8 mouse cellular contexts compared by ENCODE assay signal in the genomic region with DNA sequence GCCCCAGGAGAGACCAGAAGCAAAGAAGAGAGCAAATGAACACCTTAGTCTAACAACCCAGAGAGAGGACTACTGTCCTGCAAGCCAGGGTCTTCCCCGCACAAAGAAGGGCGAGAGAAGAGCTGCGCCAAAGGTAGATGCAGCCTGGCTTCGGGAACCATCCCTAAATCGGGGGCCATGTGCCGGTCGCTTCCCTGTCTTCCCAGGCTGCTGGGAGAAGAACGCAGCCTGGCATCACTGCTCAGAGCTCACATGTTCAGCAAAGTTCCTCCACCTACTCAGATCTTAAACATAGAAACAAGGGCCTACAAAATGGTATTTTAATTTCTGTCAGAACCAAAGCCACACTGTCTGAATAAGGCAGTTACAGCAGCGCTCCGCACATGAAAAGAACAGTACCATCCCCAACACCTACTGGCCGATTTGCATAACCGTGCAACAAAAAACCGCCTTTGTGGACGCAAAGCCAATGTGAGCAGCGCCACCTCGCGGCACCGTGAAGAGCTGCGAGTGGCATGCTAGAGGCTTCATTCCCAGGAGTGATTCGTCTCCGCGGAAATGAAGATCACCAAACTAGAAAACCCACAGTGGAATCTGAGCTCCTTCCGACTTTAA.
DNase-seq lines count a peak whose midpoint lies in the region; ATAC-seq and TF ChIP-seq lines count a peak whose summit lies in the region.

No protein-coding gene starts in this region.

- no peaks in the 10 kb centered on the region for H3K36me3 ChIP-seq in embryonic facial prominence, embryonic 15.5 days
- no peaks in the 10 kb centered on the region for H3K36me3 ChIP-seq in heart, embryonic 11.5 days (ENCODE audit: control insufficient read depth, insufficient read depth, low read length)
- H3K36me3 ChIP-seq in kidney, embryonic 15.5 days, result peaks cover 11% of the 10 kb centered on the region; the same call in 1 of the 2 replicates
- H3K36me3 ChIP-seq in splenic B cell, adult 2 months (ENCODE audit: control insufficient read depth, insufficient read depth, low read length, poor library complexity, severe bottlenecking), result peaks cover 2% of the 10 kb centered on the region; the same call in 1 of the 2 replicates

- H3K4me3 ChIP-seq in bone marrow macrophage, adult 2 months (ENCODE audit: insufficient read depth, low read length), result no peak overlapping the region
- H3K4me3 ChIP-seq in embryonic facial prominence, embryonic 15.5 days (replicated peaks), result peak overlapping the region; percentile 21; the same call in 1 of the 2 replicates
- H3K4me3 ChIP-seq in heart, embryonic 11.5 days (ENCODE audit: low read depth, low read length), result peak overlapping the region; percentile 18; the same call in 1 of the 2 replicates
- peak overlapping the region; percentile 19 for H3K4me3 ChIP-seq in kidney, embryonic 15.5 days (replicated peaks)

- no peak overlapping the region for H3K9ac ChIP-seq in embryonic facial prominence, embryonic 15.5 days
- H3K9ac ChIP-seq in heart, embryonic 11.5 days (ENCODE audit: low read depth, low read length), result 0 out of 2 replicates have a peak overlapping the region, but pooled peaks have one; percentile 7
- peak overlapping the region; percentile 18; the same call in 1 of the 2 replicates for H3K9ac ChIP-seq in kidney, embryonic 15.5 days

- peak; percentile 35; the same call in 1 of the 2 replicates for ATAC-seq in embryonic facial prominence, embryonic 15.5 days (ENCODE audit: insufficient number of reproducible peaks, low FRiP score, low TSS enrichment, low read depth)
- 0 out of 2 replicates have a peak, but pooled peaks have one; percentile 43 for ATAC-seq in heart, embryonic 11.5 days (replicated peaks; ENCODE audit: insufficient number of reproducible peaks, low FRiP score, low TSS enrichment)
- ATAC-seq in kidney, embryonic 15.5 days (replicated peaks; ENCODE audit: low FRiP score), result peak; percentile 40

- peak; percentile 92 for TF ChIP-seq CTCF in bone marrow macrophage, adult 2 months (IDR thresholded peaks at IDR 0.05; ENCODE audit: low read depth, low read length)

- TF ChIP-seq POLR2A in bone marrow macrophage, adult 2 months (IDR thresholded peaks at IDR 0.05; ENCODE audit: borderline replicate concordance, low read depth, low read length), result no peak

- H3K9me3 ChIP-seq in embryonic facial prominence, embryonic 15.5 days (replicated peaks), result no peaks in the 10 kb centered on the region
- no peaks in the 10 kb centered on the region for H3K9me3 ChIP-seq in heart, embryonic 11.5 days (replicated peaks; ENCODE audit: control insufficient read depth, low read length)
- no peaks in the 10 kb centered on the region for H3K9me3 ChIP-seq in kidney, embryonic 15.5 days (replicated peaks)

- H3K4me2 ChIP-seq in embryonic facial prominence, embryonic 15.5 days (replicated peaks), result peak overlapping the region; percentile 54
- peak overlapping the region; percentile 57 for H3K4me2 ChIP-seq in heart, embryonic 11.5 days
- H3K4me2 ChIP-seq in kidney, embryonic 15.5 days, result peak overlapping the region; percentile 53

- 7% methylated on average over 23 of the region's 23 CpGs for WGBS in embryonic facial prominence, embryonic 15.5 days
- 10% methylated on average over 23 of the region's 23 CpGs for WGBS in heart, embryonic 11.5 days (ENCODE audit: insufficient replicate concordance)
- 9% methylated on average over 23 of the region's 23 CpGs for WGBS in kidney, embryonic 15.5 days

- H3K27ac ChIP-seq in bone marrow macrophage, adult 2 months (ENCODE audit: insufficient read depth, low read depth, low read length), result no peak overlapping the region
- no peak overlapping the region for H3K27ac ChIP-seq in embryonic facial prominence, embryonic 15.5 days (replicated peaks)
- no peak overlapping the region for H3K27ac ChIP-seq in heart, embryonic 11.5 days (ENCODE audit: low read depth, low read length)
- H3K27ac ChIP-seq in kidney, embryonic 15.5 days, result no peak overlapping the region

- peak; percentile 80 for DNase-seq in B cell, adult 2 months
- peak; percentile 81 for DNase-seq in liver
- DNase-seq in naive thymus-derived CD4-positive, alpha-beta T cell, adult 2 months (ENCODE audit: low read depth), result peak; percentile 83
- peak; percentile 81 for DNase-seq in splenic B cell, adult 2 months (ENCODE audit: low read depth, low spot score)

- no peaks in the 10 kb centered on the region for H3K4me1 ChIP-seq in bone marrow macrophage, adult 2 months (ENCODE audit: control insufficient read depth, insufficient read depth, low read length)
- H3K4me1 ChIP-seq in embryonic facial prominence, embryonic 15.5 days, result peaks cover 11% of the 10 kb centered on the region
- H3K4me1 ChIP-seq in heart, embryonic 11.5 days (ENCODE audit: control insufficient read depth, insufficient read depth, low read length), result no peaks in the 10 kb centered on the region
- H3K4me1 ChIP-seq in kidney, embryonic 15.5 days, result peaks cover 12% of the 10 kb centered on the region

- no peaks in the 10 kb centered on the region for H3K27me3 ChIP-seq in embryonic facial prominence, embryonic 15.5 days
- no peaks in the 10 kb centered on the region for H3K27me3 ChIP-seq in heart, embryonic 11.5 days (ENCODE audit: control insufficient read depth, insufficient read depth, low read length)
- no peaks in the 10 kb centered on the region for H3K27me3 ChIP-seq in kidney, embryonic 15.5 days
- no peaks in the 10 kb centered on the region for H3K27me3 ChIP-seq in splenic B cell, adult 2 months (ENCODE audit: control insufficient read depth, insufficient read depth, low read length, poor library complexity, severe bottlenecking)
